Mouse (Mus musculus): ENCODE results near the gene Svop. TPM values are rescaled to one million over a fixed set of nuclear protein-coding genes. Genes with fewer than 3 reads are reported as not detected.

The Svop gene
- polyA plus RNA-seq, 1 experiment from 2014 or later: 0.11 TPM

Other genes with a start within 250 kb of the Svop start
- 84.9 and 88.2 TPM in 2 replicates for gene Coro1c, start 182.8 kb downstream of the Svop start, polyA plus RNA-seq (2014; fragmentation: Nextera tagmentation; extraction: Ambion mirVana)
- 15.1 and 16.4 TPM in 2 replicates for gene Ssh1, start 97.7 kb downstream of the Svop start, polyA plus RNA-seq (2014; fragmentation: Nextera tagmentation; extraction: Ambion mirVana)
- not detected in 2 replicates for gene Dao, start 87.9 kb downstream of the Svop start, polyA plus RNA-seq (2014; fragmentation: Nextera tagmentation; extraction: Ambion mirVana)
- 5.4 and 7.6 TPM in 2 replicates for gene Usp30, start 26.1 kb downstream of the Svop start, polyA plus RNA-seq (2014; fragmentation: Nextera tagmentation; extraction: Ambion mirVana)
- gene Alkbh2, start 36.6 kb upstream of the Svop start, polyA plus RNA-seq (2014; fragmentation: Nextera tagmentation; extraction: Ambion mirVana): 9.1 and 9.8 TPM in 2 replicates
- 28.3 and 34.1 TPM in 2 replicates for gene Ung, start 38.8 kb upstream of the Svop start, polyA plus RNA-seq (2014; fragmentation: Nextera tagmentation; extraction: Ambion mirVana)
- 12.1 and 13.7 TPM in 2 replicates for gene Acacb, start 55.0 kb upstream of the Svop start, polyA plus RNA-seq (2014; fragmentation: Nextera tagmentation; extraction: Ambion mirVana)
- gene Foxn4, start 182.2 kb upstream of the Svop start, polyA plus RNA-seq (2014; fragmentation: Nextera tagmentation; extraction: Ambion mirVana): not detected in 2 replicates
- gene Myo1h, start 197.6 kb upstream of the Svop start, polyA plus RNA-seq (2014; fragmentation: Nextera tagmentation; extraction: Ambion mirVana): 1.4 and 2.6 TPM in 2 replicates

All from heart, embryonic 14.5 days (tissue).